Mouse (Mus musculus) A20 (cell line): ENCODE data around the gene Gm28539.
"Not testable (repeated sequence)": the region's sequence is repeated elsewhere in the genome, so short reads cannot be mapped to it uniquely, and the experiment has no call there.

ENCODE experiments used
- DNase-seq: peaks from one replicate; pipeline ENCODE4 v3.0.0-alpha.2; 2011; ENCODE audit warnings: low read depth, low spot score

Gm28539 gene

GRCm38 (mm10) chr16:18849521-18850190, 13.3 kb downstream of the Gm28539 start:
- DNase-seq, result not testable (repeated sequence)

- DNase-seq, result peak; percentile 82
Observed at GRCm38 (mm10) chr16:18858551-18858950, 22.2 kb downstream of the Gm28539 start.

- DNase-seq, result no peak
Observed at GRCm38 (mm10) chr16:18860186-18860585, 23.8 kb downstream of the Gm28539 start.

GRCm38 (mm10) chr16:18870495-18870894, 34.1 kb downstream of the Gm28539 start:
- DNase-seq, result not testable (repeated sequence)

- DNase-seq, result no peak
Observed at GRCm38 (mm10) chr16:18876091-18876441, 39.7 kb downstream of the Gm28539 start.

- peak; percentile 97 for DNase-seq
Observed at GRCm38 (mm10) chr16:18876442-18877308, 40.3 kb downstream of the Gm28539 start, which contains the start of the genes Mrpl40 and Hira. Mrpl40 (minus strand) TSS chr16:18876862. Hira (plus strand) TSS chr16:18877037.

- peak; percentile 92 for DNase-seq
Observed at GRCm38 (mm10) chr16:18877386-18878090, 41.2 kb downstream of the Gm28539 start.

GRCm38 (mm10) chr16:18878091-18878720, 41.8 kb downstream of the Gm28539 start:
- DNase-seq, result no peak

- peak; percentile 29 for DNase-seq
Observed at GRCm38 (mm10) chr16:18884044-18884443, 47.7 kb downstream of the Gm28539 start.

GRCm38 (mm10) chr16:18893840-18894372, 57.5 kb downstream of the Gm28539 start:
- no peak for DNase-seq

GRCm38 (mm10) chr16:18895249-18895648, 58.9 kb downstream of the Gm28539 start:
- peak; percentile 55 for DNase-seq

GRCm38 (mm10) chr16:18896429-18896828, 60.0 kb downstream of the Gm28539 start:
- DNase-seq, result no peak

GRCm38 (mm10) chr16:18905648-18906047, 69.3 kb downstream of the Gm28539 start:
- DNase-seq, result no peak

GRCm38 (mm10) chr16:18916064-18916463, 79.7 kb downstream of the Gm28539 start:
- DNase-seq, result no peak

GRCm38 (mm10) chr16:18921771-18922170, 85.4 kb downstream of the Gm28539 start:
- DNase-seq, result no peak

- DNase-seq, result no peak
Observed at GRCm38 (mm10) chr16:18927963-18928362, 91.6 kb downstream of the Gm28539 start.

GRCm38 (mm10) chr16:18938321-18939082, 102.1 kb downstream of the Gm28539 start:
- no peak for DNase-seq

- no peak for DNase-seq
Observed at GRCm38 (mm10) chr16:18943906-18944305, 107.5 kb downstream of the Gm28539 start.

GRCm38 (mm10) chr16:18948941-18949340, 112.6 kb downstream of the Gm28539 start:
- no peak for DNase-seq

GRCm38 (mm10) chr16:18950351-18950750, 114.0 kb downstream of the Gm28539 start:
- DNase-seq, result no peak

- DNase-seq, result no peak
Observed at GRCm38 (mm10) chr16:18952813-18953212, 116.4 kb downstream of the Gm28539 start.
